Mouse (Mus musculus): Measurements from ENCODE around the gene Scarf1. TPM values are rescaled to one million over a fixed set of nuclear protein-coding genes. Genes with fewer than 3 reads are reported as not detected.

Gene Scarf1
- 4.6 and 5.2 TPM in 2 replicates for polyA plus RNA-seq (2015; fragmentation: Nextera tagmentation; extraction: Ambion mirVana)

GRCm38 (mm10) chr11:75513336-75513735 is at the start of gene Scarf1:
Gene Scarf1 (plus strand): TSS chr11:75513540.
- no peak within 1 kb of the TSS for H3K9ac ChIP-seq
- H3K27me3 ChIP-seq (replicated peaks), result no peaks in the 10 kb centered on the region
- no peak within 1 kb of the TSS for H3K27ac ChIP-seq
- WGBS, result 46% methylated on average over 8 of the region's 8 CpGs
- H3K4me1 ChIP-seq, result peaks cover 13% of the 10 kb centered on the region
- no peak within 1 kb of the TSS for H3K4me3 ChIP-seq
- no peak for ATAC-seq (replicated peaks)
- H3K4me2 ChIP-seq, result no peak within 1 kb of the TSS
- no peaks in the 10 kb centered on the region for H3K9me3 ChIP-seq
- peaks cover 15% of the 10 kb centered on the region for H3K36me3 ChIP-seq (replicated peaks)

GRCm38 (mm10) chr11:75463624-75464023 is 49.7 kb upstream of the Scarf1 start:
- WGBS, result 76% methylated on average over 4 of the region's 4 CpGs
- Histone ChIP-seq H3K4me1 (peaks cover 38% of the 10 kb centered on the region), H3K27me3 (replicated peaks) (peaks cover 9% of the 10 kb centered on the region; the same call in 1 of the 2 replicates), H3K36me3 (replicated peaks) (peaks cover 12% of the 10 kb centered on the region), H3K4me2 (no peak overlapping the region), H3K4me3 (no peak overlapping the region), H3K9me3 (no peaks in the 10 kb centered on the region), H3K9ac (no peak overlapping the region), H3K27ac (no peak overlapping the region)
- no peak for ATAC-seq (replicated peaks)

- Histone ChIP-seq H3K9ac (no peak overlapping the region), H3K27me3 (replicated peaks) (peaks cover 9% of the 10 kb centered on the region; the same call in 1 of the 2 replicates), H3K27ac (no peak overlapping the region), H3K36me3 (replicated peaks) (peaks cover 12% of the 10 kb centered on the region), H3K4me3 (no peak overlapping the region), H3K4me1 (peaks cover 38% of the 10 kb centered on the region), H3K4me2 (no peak overlapping the region), H3K9me3 (no peaks in the 10 kb centered on the region)
- WGBS, result 84% methylated on average over 6 of the region's 6 CpGs
- ATAC-seq (replicated peaks), result no peak
Measured at GRCm38 (mm10) chr11:75464417-75464816, 48.9 kb upstream of the Scarf1 start.

GRCm38 (mm10) chr11:75465051-75465450 is 48.3 kb upstream of the Scarf1 start:
- no peak overlapping the region for H3K9ac ChIP-seq
- no peak overlapping the region for H3K4me2 ChIP-seq
- no peak overlapping the region for H3K27ac ChIP-seq
- H3K36me3 ChIP-seq (replicated peaks), result peaks cover 12% of the 10 kb centered on the region
- peaks cover 32% of the 10 kb centered on the region for H3K4me1 ChIP-seq
- 82% methylated on average over 6 of the region's 6 CpGs for WGBS
- no peaks in the 10 kb centered on the region for H3K9me3 ChIP-seq
- H3K27me3 ChIP-seq (replicated peaks), result peaks cover 9% of the 10 kb centered on the region; the same call in 1 of the 2 replicates
- no peak for ATAC-seq (replicated peaks)
- H3K4me3 ChIP-seq, result no peak overlapping the region

GRCm38 (mm10) chr11:75466731-75467505 is 46.4 kb upstream of the Scarf1 start:
- Histone ChIP-seq H3K9ac (no peak overlapping the region), H3K4me1 (peaks cover 21% of the 10 kb centered on the region), H3K27ac (no peak overlapping the region), H3K4me3 (no peak overlapping the region), H3K9me3 (no peaks in the 10 kb centered on the region), H3K36me3 (replicated peaks) (peaks cover 12% of the 10 kb centered on the region), H3K27me3 (replicated peaks) (peaks cover 9% of the 10 kb centered on the region; the same call in 1 of the 2 replicates), H3K4me2 (peak overlapping the region; percentile 48; the same call in 1 of the 2 replicates)
- 96% methylated on average over 4 of the region's 4 CpGs for WGBS
- ATAC-seq (replicated peaks), result no peak

GRCm38 (mm10) chr11:75467512-75468215 is 45.7 kb upstream of the Scarf1 start:
- H3K4me2 ChIP-seq, result peak overlapping the region; percentile 48
- H3K4me1 ChIP-seq, result peaks cover 13% of the 10 kb centered on the region
- no peak overlapping the region for H3K27ac ChIP-seq
- WGBS, result 15% methylated on average over 19 of the region's 19 CpGs
- peaks cover 7% of the 10 kb centered on the region; the same call in 1 of the 2 replicates for H3K27me3 ChIP-seq (replicated peaks)
- H3K4me3 ChIP-seq, result peak overlapping the region; percentile 23
- H3K36me3 ChIP-seq (replicated peaks), result peaks cover 12% of the 10 kb centered on the region
- H3K9me3 ChIP-seq, result no peaks in the 10 kb centered on the region
- 0 out of 2 replicates have a peak overlapping the region, but pooled peaks have one; percentile 16 for H3K9ac ChIP-seq
- ATAC-seq (replicated peaks), result no peak

GRCm38 (mm10) chr11:75468410-75468809 is 44.9 kb upstream of the Scarf1 start:
- peaks cover 12% of the 10 kb centered on the region for H3K36me3 ChIP-seq (replicated peaks)
- peak overlapping the region; percentile 48 for H3K4me2 ChIP-seq
- H3K4me1 ChIP-seq, result peaks cover 7% of the 10 kb centered on the region; the same call in 1 of the 2 replicates
- WGBS, result 68% methylated on average over 7 of the region's 7 CpGs
- H3K9ac ChIP-seq, result no peak overlapping the region
- no peak overlapping the region for H3K27ac ChIP-seq
- no peak overlapping the region for H3K4me3 ChIP-seq
- peaks cover 3% of the 10 kb centered on the region; the same call in 1 of the 2 replicates for H3K27me3 ChIP-seq (replicated peaks)
- no peaks in the 10 kb centered on the region for H3K9me3 ChIP-seq
- no peak for ATAC-seq (replicated peaks)

GRCm38 (mm10) chr11:75469261-75469660 is 44.1 kb upstream of the Scarf1 start:
- H3K27ac ChIP-seq, result no peak overlapping the region
- H3K9ac ChIP-seq, result no peak overlapping the region
- 93% methylated on average over 4 of the region's 4 CpGs for WGBS
- peaks cover 7% of the 10 kb centered on the region; the same call in 1 of the 2 replicates for H3K4me1 ChIP-seq
- H3K4me2 ChIP-seq, result no peak overlapping the region
- H3K9me3 ChIP-seq, result no peaks in the 10 kb centered on the region
- peaks cover 12% of the 10 kb centered on the region for H3K36me3 ChIP-seq (replicated peaks)
- peaks cover 3% of the 10 kb centered on the region; the same call in 1 of the 2 replicates for H3K27me3 ChIP-seq (replicated peaks)
- no peak for ATAC-seq (replicated peaks)
- H3K4me3 ChIP-seq, result no peak overlapping the region

GRCm38 (mm10) chr11:75470675-75471074 is 42.7 kb upstream of the Scarf1 start:
- WGBS, result 88% methylated on average over 3 of the region's 3 CpGs
- Histone ChIP-seq H3K9ac (no peak overlapping the region), H3K27ac (no peak overlapping the region), H3K36me3 (replicated peaks) (peaks cover 3% of the 10 kb centered on the region), H3K4me1 (peaks cover 7% of the 10 kb centered on the region; the same call in 1 of the 2 replicates), H3K9me3 (no peaks in the 10 kb centered on the region), H3K4me3 (no peak overlapping the region), H3K27me3 (replicated peaks) (peaks cover 3% of the 10 kb centered on the region; the same call in 1 of the 2 replicates), H3K4me2 (no peak overlapping the region)
- ATAC-seq (replicated peaks), result no peak

- H3K27ac ChIP-seq, result no peak overlapping the region
- peaks cover 6% of the 10 kb centered on the region; the same call in 1 of the 2 replicates for H3K4me1 ChIP-seq
- H3K27me3 ChIP-seq (replicated peaks), result peaks cover 2% of the 10 kb centered on the region; the same call in 1 of the 2 replicates
- H3K4me2 ChIP-seq, result no peak overlapping the region
- no peak overlapping the region for H3K4me3 ChIP-seq
- H3K9ac ChIP-seq, result no peak overlapping the region
- 81% methylated on average over 11 of the region's 11 CpGs for WGBS
- no peaks in the 10 kb centered on the region for H3K9me3 ChIP-seq
- ATAC-seq (replicated peaks), result no peak
- H3K36me3 ChIP-seq (replicated peaks), result no peaks in the 10 kb centered on the region
Measured at GRCm38 (mm10) chr11:75472469-75473081, 40.8 kb upstream of the Scarf1 start.

GRCm38 (mm10) chr11:75473376-75473775 is 40.0 kb upstream of the Scarf1 start:
- Histone ChIP-seq H3K4me2 (no peak overlapping the region), H3K9me3 (no peaks in the 10 kb centered on the region), H3K4me3 (no peak overlapping the region), H3K4me1 (no peaks in the 10 kb centered on the region), H3K36me3 (replicated peaks) (no peaks in the 10 kb centered on the region), H3K9ac (no peak overlapping the region), H3K27me3 (replicated peaks) (no peaks in the 10 kb centered on the region; the same call in 1 of the 2 replicates), H3K27ac (no peak overlapping the region)
- ATAC-seq (replicated peaks), result no peak
- 59% methylated on average over 7 of the region's 7 CpGs for WGBS

- H3K9ac ChIP-seq, result no peak overlapping the region
- no peaks in the 10 kb centered on the region for H3K27me3 ChIP-seq (replicated peaks)
- peak overlapping the region; percentile 45 for H3K4me2 ChIP-seq
- H3K4me3 ChIP-seq, result peak overlapping the region; percentile 52
- H3K9me3 ChIP-seq, result no peaks in the 10 kb centered on the region
- WGBS, result 20% methylated on average over 3 of the region's 3 CpGs
- H3K27ac ChIP-seq, result peak overlapping the region; percentile 65; the same call in 1 of the 2 replicates
- H3K36me3 ChIP-seq (replicated peaks), result peaks cover 17% of the 10 kb centered on the region
- H3K4me1 ChIP-seq, result peaks cover 14% of the 10 kb centered on the region
- no peak; the same call in 1 of the 2 replicates for ATAC-seq (replicated peaks)
Measured at GRCm38 (mm10) chr11:75486192-75486591, 27.1 kb upstream of the Scarf1 start.

Data from midbrain, embryonic 15.5 days (tissue).